Mouse (Mus musculus): Measurements from ENCODE around the gene Gm42372. TPM values are rescaled to one million over a fixed set of nuclear protein-coding genes. Genes with fewer than 3 reads are reported as not detected.

The Gm42372 gene
- total RNA-seq (2023), result 3.0 TPM

DNA sequence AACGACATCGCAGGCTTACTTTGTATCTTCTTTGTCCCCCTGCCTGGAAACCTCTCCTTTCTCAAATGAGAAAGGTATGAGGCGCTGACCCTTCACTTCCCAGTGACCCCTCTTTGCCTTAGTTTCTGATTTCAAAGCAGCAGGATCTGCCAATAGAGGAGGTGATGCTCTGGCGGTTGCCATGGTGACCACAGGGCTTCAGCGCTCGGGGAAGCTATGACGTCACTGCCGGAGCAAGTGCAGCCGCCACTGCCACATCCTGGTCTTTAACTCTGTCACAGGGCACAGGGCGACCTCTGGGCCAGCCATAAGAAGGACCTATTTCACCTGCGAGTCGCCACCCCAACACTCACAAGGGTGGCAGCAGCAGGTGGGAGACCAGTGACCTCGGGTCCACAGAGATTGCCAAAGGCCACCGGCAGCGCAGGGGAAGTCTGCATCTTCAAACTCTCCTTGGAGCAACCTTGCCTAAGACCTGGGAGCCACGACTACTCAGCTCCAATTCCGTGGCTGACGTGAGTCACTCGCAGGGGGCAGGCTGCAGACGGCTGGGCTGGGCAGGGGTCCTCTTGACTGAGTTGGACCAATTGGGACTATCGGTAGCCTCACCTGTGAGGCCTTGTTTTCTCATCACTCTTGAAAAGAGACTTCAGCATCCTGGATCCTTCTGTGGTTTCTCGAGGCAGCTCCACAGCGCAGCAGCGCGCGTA, at the start of gene Gm42372:
Gene Gm42372, plus strand, starts transcription at position 228 of the 710 bp plus-strand sequence.

DNA sequence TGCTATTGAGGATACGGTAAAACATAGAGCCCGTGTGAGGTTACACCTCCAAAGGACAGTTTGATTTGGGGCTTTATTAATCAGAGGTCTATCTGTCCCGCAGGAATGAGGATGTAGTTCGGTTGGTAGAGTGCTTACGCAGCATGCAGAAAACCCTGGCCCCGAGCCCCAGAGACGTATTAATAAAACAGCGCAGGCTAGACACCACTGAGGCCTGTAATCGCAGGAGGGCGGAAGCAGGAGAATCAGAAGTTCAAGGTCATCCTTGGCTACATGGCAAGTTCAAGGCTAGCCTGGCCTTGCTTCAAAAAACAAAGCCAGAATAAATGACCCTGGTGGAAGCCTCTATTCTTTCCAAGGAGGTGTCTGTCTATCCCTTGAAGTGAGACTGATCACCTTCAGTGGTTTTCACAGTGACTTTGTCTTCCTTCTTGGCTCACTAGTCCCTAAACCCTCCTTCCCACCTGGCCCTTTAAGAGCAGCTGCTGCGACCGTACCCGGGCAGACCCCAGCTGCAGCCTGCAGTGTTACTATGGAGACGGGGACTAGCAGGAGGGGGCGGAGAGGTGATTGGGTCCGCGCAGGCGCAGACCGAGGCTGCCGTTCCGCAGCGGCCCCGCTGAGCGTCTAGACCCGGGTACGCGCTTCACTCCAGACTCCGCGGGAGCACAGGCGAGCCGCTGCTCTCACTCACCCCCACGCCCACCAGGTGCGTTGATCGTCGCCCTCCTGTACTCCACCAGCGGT, 38.7 kb upstream of the Gm42372 start, which contains the start of gene Pnmal2:
Gene Pnmal2, plus strand, starts transcription at position 622 of the 747 bp plus-strand sequence.

DNA sequence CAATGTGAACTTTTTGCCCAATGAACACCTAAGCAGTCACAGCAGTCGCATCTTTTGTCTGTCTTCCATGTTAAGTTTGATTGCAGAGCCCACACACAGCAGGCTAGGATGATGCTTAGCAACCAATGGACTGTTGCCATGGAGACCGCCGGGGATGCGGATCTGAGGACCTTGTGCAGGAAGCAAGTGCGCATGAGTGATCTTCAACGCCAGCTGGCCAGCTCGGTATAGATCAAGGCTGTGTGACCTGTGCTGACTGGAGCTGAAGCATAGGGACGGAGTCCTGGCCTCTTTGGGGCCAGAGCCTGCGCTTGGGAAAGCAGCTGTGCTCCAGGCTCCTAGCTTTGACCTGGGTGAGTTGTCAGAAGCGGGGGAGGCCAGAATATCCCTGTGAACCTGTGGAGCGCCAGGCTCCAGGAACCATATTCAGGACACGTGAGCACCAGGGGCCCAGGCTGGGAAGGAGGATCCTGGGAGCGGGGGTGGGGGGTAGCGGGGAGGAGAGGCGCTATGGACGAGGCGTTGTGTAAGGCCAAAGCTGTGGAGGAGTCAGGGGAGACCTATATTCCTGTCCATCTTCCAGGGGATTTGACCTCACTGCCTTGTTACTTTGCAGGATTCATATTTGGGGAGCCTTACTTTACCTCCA, 23.2 kb upstream of the Gm42372 start, which contains the start of gene Pnmal1:
Gene Pnmal1, plus strand, starts transcription at position 141 of the 649 bp plus-strand sequence.

DNA sequence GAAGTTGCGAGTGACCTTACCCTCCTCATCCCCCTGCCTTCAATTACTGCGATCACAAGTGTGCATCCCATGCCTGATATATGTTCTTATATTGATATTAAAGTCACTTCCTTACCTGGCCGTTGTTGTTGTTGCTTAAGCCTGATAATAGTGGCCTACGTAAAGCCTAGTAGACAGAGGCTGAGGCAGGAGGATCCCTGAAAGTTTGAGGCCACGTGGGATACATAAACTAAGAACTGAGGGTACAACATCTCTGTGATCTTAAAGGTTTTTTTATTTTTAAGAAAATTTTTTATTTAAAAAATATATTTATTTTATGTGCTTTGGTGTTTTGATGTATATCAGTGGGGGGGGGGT, 9.5 kb downstream of the Gm42372 start, which contains the start of gene Ccdc8:
Gene Ccdc8, plus strand, starts transcription at position 258 of the 357 bp plus-strand sequence.

DNA sequence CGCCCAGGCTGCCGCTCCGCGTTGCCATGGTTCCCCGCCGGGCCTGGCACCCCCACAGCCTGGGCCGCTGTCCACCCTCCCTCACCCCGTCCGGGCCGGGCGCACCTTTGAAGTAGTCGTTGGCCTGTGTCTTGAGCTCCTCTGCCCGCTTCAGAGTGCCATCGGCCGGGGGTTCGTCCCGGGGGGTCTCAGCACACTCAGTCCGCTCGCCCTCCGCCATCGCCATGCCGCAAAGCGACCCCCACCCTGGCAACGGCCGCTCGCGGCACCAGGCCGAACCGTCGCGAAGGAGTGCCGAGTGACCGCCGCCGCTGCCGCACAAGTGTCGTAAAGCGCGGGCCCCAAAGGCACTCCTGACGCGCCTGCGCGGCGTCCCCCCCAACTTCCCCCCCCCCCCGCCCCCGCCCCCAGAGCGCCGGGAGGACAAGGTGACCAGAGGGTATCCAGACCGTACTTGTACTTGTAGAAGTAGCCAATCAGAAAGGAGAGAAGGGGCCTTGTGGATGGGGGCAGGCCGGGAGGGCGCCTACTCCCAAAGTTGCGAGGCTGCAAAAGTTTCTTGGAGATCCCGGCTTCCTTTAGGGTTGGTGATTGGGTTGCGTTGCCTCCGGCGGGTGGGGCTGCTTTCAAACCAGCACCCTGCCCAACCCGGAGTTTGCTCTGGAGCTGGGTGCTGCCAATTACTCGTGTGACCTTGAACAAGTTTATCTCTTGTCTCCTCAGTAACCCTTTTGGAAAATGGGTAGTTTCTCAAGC, 44.9 kb downstream of the Gm42372 start, which contains the start of gene Ppp5c:
Gene Ppp5c, minus strand, starts transcription at position 337 of the 756 bp plus-strand sequence.

Other genes with a start within 250 kb of the Gm42372 start
- 72.7 TPM for gene Ap2s1, start 244.7 kb upstream of the Gm42372 start, total RNA-seq (2023)
- 132 TPM for gene Slc1a5, start 201.7 kb upstream of the Gm42372 start, total RNA-seq (2023)
- gene Strn4, start 167.2 kb upstream of the Gm42372 start, total RNA-seq (2023), result 104 TPM
- 24.7 TPM for gene Fkrp, start 166.4 kb upstream of the Gm42372 start, total RNA-seq (2023)
- 256 TPM for gene Prkd2, start 140.2 kb upstream of the Gm42372 start, total RNA-seq (2023)
- gene Dact3, start 107.8 kb upstream of the Gm42372 start, total RNA-seq (2023), result 0.44 TPM
- not detected for gene Gng8, start 91.3 kb upstream of the Gm42372 start, total RNA-seq (2023)
- gene Ptgir, start 76.6 kb upstream of the Gm42372 start, total RNA-seq (2023), result 2.0 TPM
- 106 TPM for gene Calm3, start 59.0 kb upstream of the Gm42372 start, total RNA-seq (2023)
- not detected for gene Pnmal2, start 38.4 kb upstream of the Gm42372 start, total RNA-seq (2023)
- gene Pnmal1, start 23.4 kb upstream of the Gm42372 start, total RNA-seq (2023), result not detected
- 0.12 TPM for gene Ccdc8, start 9.6 kb downstream of the Gm42372 start, total RNA-seq (2023)
- gene Ppp5c, start 44.8 kb downstream of the Gm42372 start, total RNA-seq (2023), result 99.8 TPM
- gene Hif3a, start 79.3 kb downstream of the Gm42372 start, total RNA-seq (2023), result 1.2 TPM
- gene Psg16, start 91.0 kb downstream of the Gm42372 start, total RNA-seq (2023), result 0.24 TPM
- not detected for gene Ceacam3, start 167.2 kb downstream of the Gm42372 start, total RNA-seq (2023)
- not detected for gene Psg29, start 220.4 kb downstream of the Gm42372 start, total RNA-seq (2023)

Measured in CD4-positive naive resting alpha-beta T cell, adult 57 days (primary cell).